Mouse (Mus musculus): ENCODE results near the gene Kel. TPM values are rescaled to one million over a fixed set of nuclear protein-coding genes. Genes with fewer than 3 reads are reported as not detected.

Gene Kel
- polyA plus RNA-seq, 1 experiment from 2014 or later = 1.1 TPM

DNA sequence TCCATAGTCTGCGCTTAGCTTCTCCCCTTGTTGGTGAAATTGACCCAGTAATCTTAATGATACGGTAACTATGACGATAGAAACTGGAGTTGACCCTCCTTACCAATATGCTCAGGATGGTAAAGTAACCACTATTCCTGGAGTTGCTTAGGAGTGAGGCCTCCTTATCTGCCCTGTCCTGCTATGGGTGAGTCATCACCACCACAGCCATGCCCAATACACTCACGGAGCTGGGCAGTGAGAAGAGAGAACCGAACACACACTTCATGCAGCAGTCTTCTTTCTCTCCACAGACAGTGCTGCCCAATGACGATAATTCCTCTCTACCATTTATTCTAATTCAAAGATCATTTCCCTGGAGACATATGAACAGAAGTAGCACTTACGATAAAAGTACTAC is 2.1 kb upstream of the Kel start:
- ATAC-seq (ENCODE audit: insufficient number of reproducible peaks, insufficient read depth, low FRiP score, low read depth) = no peak
- Histone ChIP-seq H3K27ac (replicated peaks in 1 of 2; ENCODE audit: control insufficient read depth in 1 of 2, insufficient read depth in 1 of 2, low read depth in 2 of 2, low read length in 2 of 2) (no peak overlapping the region), H3K9ac (ENCODE audit: low read length) (no peak overlapping the region), H3K36me3 (ENCODE audit: control insufficient read depth, insufficient read depth, low read length) (no peaks in the 10 kb centered on the region), H3K4me3 (ENCODE audit: control insufficient read depth in 1 of 2, insufficient read depth in 1 of 2, low read depth in 1 of 2, low read length in 2 of 2) (no peak overlapping the region), H3K4me1 (ENCODE audit: control insufficient read depth in 2 of 2, insufficient read depth in 2 of 2, low read length in 2 of 2) (no peaks in the 10 kb centered on the region), H3K9me3 (ENCODE audit: control insufficient read depth, low read length) (no peaks in the 10 kb centered on the region), H3K4me2 (ENCODE audit: low read length) (no peak overlapping the region), H3K27me3 (ENCODE audit: control insufficient read depth, insufficient read depth, low read length) (no peaks in the 10 kb centered on the region)
- 71% methylated on average over 7 of the region's 7 CpGs for WGBS

GRCm38 (mm10) chr6:41702928-41703327 is 1.2 kb downstream of the Kel start:
- Histone ChIP-seq H3K9ac (ENCODE audit: low read length) (no peak overlapping the region), H3K4me2 (ENCODE audit: low read length) (no peak overlapping the region), H3K27ac (replicated peaks in 1 of 2; ENCODE audit: control insufficient read depth in 1 of 2, insufficient read depth in 1 of 2, low read depth in 2 of 2, low read length in 2 of 2) (no peak overlapping the region), H3K27me3 (ENCODE audit: control insufficient read depth, insufficient read depth, low read length) (no peaks in the 10 kb centered on the region), H3K4me3 (ENCODE audit: control insufficient read depth in 1 of 2, insufficient read depth in 1 of 2, low read depth in 1 of 2, low read length in 2 of 2) (no peak overlapping the region), H3K4me1 (ENCODE audit: control insufficient read depth in 2 of 2, insufficient read depth in 2 of 2, low read length in 2 of 2) (no peaks in the 10 kb centered on the region), H3K9me3 (ENCODE audit: control insufficient read depth, low read length) (no peaks in the 10 kb centered on the region), H3K36me3 (ENCODE audit: control insufficient read depth, insufficient read depth, low read length) (no peaks in the 10 kb centered on the region)
- ATAC-seq (ENCODE audit: insufficient number of reproducible peaks, insufficient read depth, low FRiP score, low read depth) = no peak
- WGBS = 67% methylated on average over 2 of the region's 2 CpGs

DNA sequence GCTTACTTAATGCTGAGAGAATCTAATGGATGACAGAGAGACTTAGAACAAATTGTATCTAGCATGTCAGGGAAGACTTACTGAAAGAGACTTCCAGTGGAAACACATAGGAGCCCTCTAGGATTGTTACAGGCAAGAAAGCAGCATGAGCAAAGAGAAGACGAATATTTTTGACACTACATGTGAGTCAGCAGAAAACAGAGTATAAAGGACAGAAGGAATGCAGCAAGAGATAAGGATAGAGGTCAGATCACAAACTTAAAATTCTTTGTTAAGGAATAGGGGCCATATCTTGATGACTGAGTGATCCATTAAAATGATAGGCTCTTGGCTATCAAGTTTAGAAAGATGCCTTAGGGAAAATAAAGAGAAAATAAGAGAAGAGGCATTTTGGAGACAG is 2.9 kb downstream of the Kel start:
- Histone ChIP-seq H3K36me3 (ENCODE audit: control insufficient read depth, insufficient read depth, low read length) (no peaks in the 10 kb centered on the region), H3K27me3 (ENCODE audit: control insufficient read depth, insufficient read depth, low read length) (no peaks in the 10 kb centered on the region), H3K4me1 (ENCODE audit: control insufficient read depth in 2 of 2, insufficient read depth in 2 of 2, low read length in 2 of 2) (no peaks in the 10 kb centered on the region), H3K4me3 (ENCODE audit: control insufficient read depth in 1 of 2, insufficient read depth in 1 of 2, low read depth in 1 of 2, low read length in 2 of 2) (no peak overlapping the region), H3K9me3 (ENCODE audit: control insufficient read depth, low read length) (no peaks in the 10 kb centered on the region), H3K27ac (replicated peaks in 1 of 2; ENCODE audit: control insufficient read depth in 1 of 2, insufficient read depth in 1 of 2, low read depth in 2 of 2, low read length in 2 of 2) (no peak overlapping the region), H3K4me2 (ENCODE audit: low read length) (no peak overlapping the region), H3K9ac (ENCODE audit: low read length) (no peak overlapping the region)
- no peak for ATAC-seq (ENCODE audit: insufficient number of reproducible peaks, insufficient read depth, low FRiP score, low read depth)
- WGBS = 65% methylated on average over 1 of the region's 1 CpGs

- no peak overlapping the region for H3K4me3 ChIP-seq (ENCODE audit: control insufficient read depth in 1 of 2, insufficient read depth in 1 of 2, low read depth in 1 of 2, low read length in 2 of 2)
- H3K27ac ChIP-seq (replicated peaks in 1 of 2; ENCODE audit: control insufficient read depth in 1 of 2, insufficient read depth in 1 of 2, low read depth in 2 of 2, low read length in 2 of 2) = no peak overlapping the region
- no peaks in the 10 kb centered on the region for H3K4me1 ChIP-seq (ENCODE audit: control insufficient read depth in 2 of 2, insufficient read depth in 2 of 2, low read length in 2 of 2)
- H3K36me3 ChIP-seq (ENCODE audit: control insufficient read depth, insufficient read depth, low read length) = no peaks in the 10 kb centered on the region
- WGBS = 62% methylated on average over 1 of the region's 1 CpGs
- H3K9ac ChIP-seq (ENCODE audit: low read length) = no peak overlapping the region
- no peak overlapping the region for H3K4me2 ChIP-seq (ENCODE audit: low read length)
- no peaks in the 10 kb centered on the region for H3K9me3 ChIP-seq (ENCODE audit: control insufficient read depth, low read length)
- ATAC-seq (ENCODE audit: insufficient number of reproducible peaks, insufficient read depth, low FRiP score, low read depth) = no peak
- no peaks in the 10 kb centered on the region for H3K27me3 ChIP-seq (ENCODE audit: control insufficient read depth, insufficient read depth, low read length)
These were observed 9.7 kb downstream of the Kel start for GRCm38 (mm10) chr6:41694407-41694806.

- H3K27ac ChIP-seq (replicated peaks in 1 of 2; ENCODE audit: control insufficient read depth in 1 of 2, insufficient read depth in 1 of 2, low read depth in 2 of 2, low read length in 2 of 2) = no peak overlapping the region
- H3K4me3 ChIP-seq (ENCODE audit: control insufficient read depth in 1 of 2, insufficient read depth in 1 of 2, low read depth in 1 of 2, low read length in 2 of 2) = no peak overlapping the region
- H3K27me3 ChIP-seq (ENCODE audit: control insufficient read depth, insufficient read depth, low read length) = no peaks in the 10 kb centered on the region
- H3K9me3 ChIP-seq (ENCODE audit: control insufficient read depth, low read length) = no peaks in the 10 kb centered on the region
- no peaks in the 10 kb centered on the region for H3K36me3 ChIP-seq (ENCODE audit: control insufficient read depth, insufficient read depth, low read length)
- no peaks in the 10 kb centered on the region for H3K4me1 ChIP-seq (ENCODE audit: control insufficient read depth in 2 of 2, insufficient read depth in 2 of 2, low read length in 2 of 2)
- no peak overlapping the region for H3K4me2 ChIP-seq (ENCODE audit: low read length)
- H3K9ac ChIP-seq (ENCODE audit: low read length) = no peak overlapping the region
- no peak for ATAC-seq (ENCODE audit: insufficient number of reproducible peaks, insufficient read depth, low FRiP score, low read depth)
These were observed 11.9 kb downstream of the Kel start for GRCm38 (mm10) chr6:41692200-41692599.

- H3K36me3 ChIP-seq (ENCODE audit: control insufficient read depth, insufficient read depth, low read length) = no peaks in the 10 kb centered on the region
- ATAC-seq (ENCODE audit: insufficient number of reproducible peaks, insufficient read depth, low FRiP score, low read depth) = no peak
- no peak overlapping the region for H3K4me2 ChIP-seq (ENCODE audit: low read length)
- H3K4me1 ChIP-seq (ENCODE audit: control insufficient read depth in 2 of 2, insufficient read depth in 2 of 2, low read length in 2 of 2) = no peaks in the 10 kb centered on the region
- no peaks in the 10 kb centered on the region for H3K27me3 ChIP-seq (ENCODE audit: control insufficient read depth, insufficient read depth, low read length)
- H3K9ac ChIP-seq (ENCODE audit: low read length) = no peak overlapping the region
- WGBS = 74% methylated on average over 3 of the region's 3 CpGs
- H3K4me3 ChIP-seq (ENCODE audit: control insufficient read depth in 1 of 2, insufficient read depth in 1 of 2, low read depth in 1 of 2, low read length in 2 of 2) = no peak overlapping the region
- no peaks in the 10 kb centered on the region for H3K9me3 ChIP-seq (ENCODE audit: control insufficient read depth, low read length)
- no peak overlapping the region for H3K27ac ChIP-seq (replicated peaks in 1 of 2; ENCODE audit: control insufficient read depth in 1 of 2, insufficient read depth in 1 of 2, low read depth in 2 of 2, low read length in 2 of 2)
These were observed 18.5 kb downstream of the Kel start for GRCm38 (mm10) chr6:41685596-41685995.

- 35% methylated on average over 5 of the region's 5 CpGs for WGBS
- Histone ChIP-seq H3K9me3 (ENCODE audit: control insufficient read depth, low read length) (no peaks in the 10 kb centered on the region), H3K27ac (replicated peaks in 1 of 2; ENCODE audit: control insufficient read depth in 1 of 2, insufficient read depth in 1 of 2, low read depth in 2 of 2, low read length in 2 of 2) (no peak overlapping the region), H3K4me3 (ENCODE audit: control insufficient read depth in 1 of 2, insufficient read depth in 1 of 2, low read depth in 1 of 2, low read length in 2 of 2) (no peak overlapping the region), H3K9ac (ENCODE audit: low read length) (no peak overlapping the region), H3K4me2 (ENCODE audit: low read length) (no peak overlapping the region), H3K4me1 (ENCODE audit: control insufficient read depth in 2 of 2, insufficient read depth in 2 of 2, low read length in 2 of 2) (no peaks in the 10 kb centered on the region), H3K36me3 (ENCODE audit: control insufficient read depth, insufficient read depth, low read length) (no peaks in the 10 kb centered on the region), H3K27me3 (ENCODE audit: control insufficient read depth, insufficient read depth, low read length) (no peaks in the 10 kb centered on the region)
- no peak for ATAC-seq (ENCODE audit: insufficient number of reproducible peaks, insufficient read depth, low FRiP score, low read depth)
These were observed 19.2 kb downstream of the Kel start for GRCm38 (mm10) chr6:41684911-41685310.

DNA sequence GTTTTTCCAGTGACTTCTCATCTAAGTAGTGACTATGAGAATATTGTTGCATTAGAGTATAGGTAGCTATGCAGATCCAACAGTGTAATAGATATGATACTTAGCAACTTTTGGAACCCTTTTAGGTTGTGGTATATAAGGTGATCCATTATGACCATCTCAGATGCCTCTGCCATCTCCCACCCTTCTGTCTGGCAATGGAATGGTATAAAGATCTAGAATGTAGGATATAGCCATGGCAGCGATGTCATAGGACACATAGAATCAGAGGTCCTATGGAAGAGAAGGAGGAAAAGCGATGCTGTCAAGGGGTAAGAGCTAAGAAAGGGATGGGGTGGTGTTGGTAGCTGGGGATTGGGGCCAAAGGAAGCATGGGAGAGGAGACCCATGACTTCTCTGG is 20.0 kb downstream of the Kel start, which contains the start of gene Llcfc1:
Gene Llcfc1 (plus strand): TSS at position 301 of the 400 bp plus-strand sequence.
- Histone ChIP-seq H3K36me3 (ENCODE audit: control insufficient read depth, insufficient read depth, low read length) (no peaks in the 10 kb centered on the region), H3K27me3 (ENCODE audit: control insufficient read depth, insufficient read depth, low read length) (no peaks in the 10 kb centered on the region), H3K9ac (ENCODE audit: low read length) (no peak within 1 kb of the TSS), H3K27ac (replicated peaks in 1 of 2; ENCODE audit: control insufficient read depth in 1 of 2, insufficient read depth in 1 of 2, low read depth in 2 of 2, low read length in 2 of 2) (no peak within 1 kb of the TSS), H3K9me3 (ENCODE audit: control insufficient read depth, low read length) (no peaks in the 10 kb centered on the region), H3K4me1 (ENCODE audit: control insufficient read depth in 2 of 2, insufficient read depth in 2 of 2, low read length in 2 of 2) (no peaks in the 10 kb centered on the region), H3K4me3 (ENCODE audit: control insufficient read depth in 1 of 2, insufficient read depth in 1 of 2, low read depth in 1 of 2, low read length in 2 of 2) (no peak within 1 kb of the TSS), H3K4me2 (ENCODE audit: low read length) (no peak within 1 kb of the TSS)
- 82% methylated on average over 2 of the region's 2 CpGs for WGBS
- no peak for ATAC-seq (ENCODE audit: insufficient number of reproducible peaks, insufficient read depth, low FRiP score, low read depth)

All from heart, embryonic 14.5 days (tissue).